Mouse (Mus musculus): ENCODE measurements at regions not wholly inside any gene's neighbourhood (a gene's known extent, or its start where the extent isn't known, plus 50 kb on each side); places are given as distances from the start of the nearest gene placed in this dataset.
"Not testable (repeated sequence)": the region's sequence is repeated elsewhere in the genome, so short reads cannot be mapped to it uniquely, and the experiment has no call there.

GRCm38 (mm10) chr14:54034516-54034915 is 219.4 kb downstream of the Dad1 start:
- in situ Hi-C loops (cut with MboI; ENCODE audit: low sequenced_read_pairs) = no loop called here

GRCm38 (mm10) chr14:54023552-54023951 is 230.4 kb downstream of the Dad1 start:
- in situ Hi-C loops (cut with MboI; ENCODE audit: low sequenced_read_pairs) = no loop called here

- in situ Hi-C loops (cut with MboI; ENCODE audit: low sequenced_read_pairs) = no loop called here
These were observed 232.5 kb downstream of the Dad1 start for GRCm38 (mm10) chr14:54021443-54021842.

- in situ Hi-C loops (cut with MboI; ENCODE audit: low sequenced_read_pairs) = no loop called here
These were observed 239.3 kb downstream of the Dad1 start for GRCm38 (mm10) chr14:54014628-54015027.

- in situ Hi-C loops (cut with MboI; ENCODE audit: low sequenced_read_pairs) = no loop called here
These were observed 251.8 kb downstream of the Dad1 start for GRCm38 (mm10) chr14:54002083-54002482.

- in situ Hi-C loops (cut with MboI; ENCODE audit: low sequenced_read_pairs) = no loop called here
These were observed 253.4 kb downstream of the Dad1 start for GRCm38 (mm10) chr14:54000527-54000926.

GRCm38 (mm10) chr14:53993427-53993826 is 260.5 kb downstream of the Dad1 start:
- in situ Hi-C loops (cut with MboI; ENCODE audit: low sequenced_read_pairs) = no loop called here

GRCm38 (mm10) chr14:53992712-53993286 is 261.1 kb downstream of the Dad1 start:
- in situ Hi-C loops (cut with MboI; ENCODE audit: low sequenced_read_pairs) = no loop called here

- in situ Hi-C loops (cut with MboI; ENCODE audit: low sequenced_read_pairs) = no loop called here
These were observed 262.5 kb downstream of the Dad1 start for GRCm38 (mm10) chr14:53991390-53991789.

- in situ Hi-C loops (cut with MboI; ENCODE audit: low sequenced_read_pairs) = no loop called here
These were observed 273.1 kb downstream of the Dad1 start for GRCm38 (mm10) chr14:53980771-53981170.

GRCm38 (mm10) chr14:53961426-53961825 is 292.5 kb downstream of the Dad1 start:
- in situ Hi-C loops (cut with MboI; ENCODE audit: low sequenced_read_pairs) = loop anchor here (10.0 kb wide), 1 partner anchor 57 kb away; no protein-coding TSS in a partner anchor

GRCm38 (mm10) chr14:53960779-53961178 is 293.1 kb downstream of the Dad1 start:
- in situ Hi-C loops (cut with MboI; ENCODE audit: low sequenced_read_pairs) = loop anchor here (10.0 kb wide), 1 partner anchor 56 kb away; no protein-coding TSS in a partner anchor

- in situ Hi-C loops (cut with MboI; ENCODE audit: low sequenced_read_pairs) = not testable (repeated sequence)
These were observed 318.1 kb downstream of the Dad1 start for GRCm38 (mm10) chr14:53935791-53936231.

- in situ Hi-C loops (cut with MboI; ENCODE audit: low sequenced_read_pairs) = not testable (repeated sequence)
These were observed 318.6 kb downstream of the Dad1 start for GRCm38 (mm10) chr14:53935336-53935735.

- in situ Hi-C loops (cut with MboI; ENCODE audit: low sequenced_read_pairs) = no loop called here
These were observed 343.0 kb downstream of the Dad1 start for GRCm38 (mm10) chr14:53910871-53911270.

GRCm38 (mm10) chr14:53904578-53904977 is 349.3 kb downstream of the Dad1 start:
- in situ Hi-C loops (cut with MboI; ENCODE audit: low sequenced_read_pairs) = loop anchor here (10.0 kb wide), 1 partner anchor 60 kb away; no protein-coding TSS in a partner anchor

- in situ Hi-C loops (cut with MboI; ENCODE audit: low sequenced_read_pairs) = loop anchor here (10.0 kb wide), 1 partner anchor 64 kb away; no protein-coding TSS in a partner anchor
These were observed 352.8 kb downstream of the Dad1 start for GRCm38 (mm10) chr14:53901103-53901502.

GRCm38 (mm10) chr14:53881304-53881703 is 372.6 kb downstream of the Dad1 start:
- in situ Hi-C loops (cut with MboI; ENCODE audit: low sequenced_read_pairs) = no loop called here

GRCm38 (mm10) chr14:53876581-53876980 is 377.3 kb downstream of the Dad1 start:
- in situ Hi-C loops (cut with MboI; ENCODE audit: low sequenced_read_pairs) = no loop called here

- in situ Hi-C loops (cut with MboI; ENCODE audit: low sequenced_read_pairs) = no loop called here
These were observed 378.2 kb downstream of the Dad1 start for GRCm38 (mm10) chr14:53875736-53876135.

- in situ Hi-C loops (cut with MboI; ENCODE audit: low sequenced_read_pairs) = no loop called here
These were observed 406.9 kb downstream of the Dad1 start for GRCm38 (mm10) chr14:53847049-53847448.

GRCm38 (mm10) chr14:53845646-53846045 is 408.3 kb downstream of the Dad1 start:
- in situ Hi-C loops (cut with MboI; ENCODE audit: low sequenced_read_pairs) = no loop called here

GRCm38 (mm10) chr14:53832553-53832952 is 421.4 kb downstream of the Dad1 start:
- in situ Hi-C loops (cut with MboI; ENCODE audit: low sequenced_read_pairs) = no loop called here

All from CH12F3 (cell line).